In genomic region chr7:46279946-46280345, GRCm38 (mm10) we compare ENCODE assay signal across 9 mouse cellular contexts. TPM values are rescaled to one million over a fixed set of nuclear protein-coding genes. Genes with fewer than 3 reads are reported as not detected.
DNase-seq lines count a peak whose midpoint lies in the region; ATAC-seq lines count a peak whose summit lies in the region.
"Had no signal": no experiment of that assay in that cellular context is flagged by ENCODE, and none has a peak within 500 bp of the region (broad histone marks: within the 10 kb centered on the region; RNA-seq: fewer than 3 reads in every experiment).

No protein-coding gene starts in this region.

- H3K9me3 ChIP-seq in forebrain, embryonic 14.5 days (replicated peaks; ENCODE audit: control insufficient read depth, low read length) = no peaks in the 10 kb centered on the region
- no peaks in the 10 kb centered on the region for H3K9me3 ChIP-seq in forebrain, embryonic 16.5 days (ENCODE audit: control insufficient read depth, low read length)
- H3K9me3 ChIP-seq: limb, embryonic 12.5 days had no signal

- peak; percentile 87 for DNase-seq in forebrain, embryonic 14.5 days (ENCODE audit: low spot score)
- DNase-seq in 416B (ENCODE audit: low read depth) = peak; percentile 78
- DNase-seq in adrenal gland, postnatal 10 days = peak; percentile 67
- peak; percentile 67 for DNase-seq in embryo, embryonic 11.5 days (ENCODE audit: low read depth, low spot score)
- peak; percentile 47 to 77 for DNase-seq in kidney, postnatal 36 days
- DNase-seq in lung, postnatal 14 days = peak; percentile 70
- DNase-seq in spleen, postnatal 4 days (ENCODE audit: low spot score in 2 of 2) = peak; percentile 39 to 76

- H3K4me1 ChIP-seq in forebrain, embryonic 14.5 days (ENCODE audit: control insufficient read depth, insufficient read depth, low read length) = no peaks in the 10 kb centered on the region
- H3K4me1 ChIP-seq in forebrain, embryonic 16.5 days (replicated peaks; ENCODE audit: control insufficient read depth, insufficient read depth, low read length) = no peaks in the 10 kb centered on the region
- H3K4me1 ChIP-seq: limb, embryonic 12.5 days had no signal

- no peaks in the 10 kb centered on the region for H3K27me3 ChIP-seq in forebrain, embryonic 14.5 days (replicated peaks; ENCODE audit: control insufficient read depth, insufficient read depth, low read length)
- H3K27me3 ChIP-seq in forebrain, embryonic 16.5 days (replicated peaks; ENCODE audit: control insufficient read depth, insufficient read depth, low read length) = no peaks in the 10 kb centered on the region

- no peak overlapping the region for H3K4me2 ChIP-seq in forebrain, embryonic 14.5 days (ENCODE audit: low read length)
- H3K4me2 ChIP-seq in forebrain, embryonic 16.5 days (ENCODE audit: low read length) = no peak overlapping the region
- H3K4me2 ChIP-seq: limb, embryonic 12.5 days had no signal

- no peak overlapping the region for H3K27ac ChIP-seq in forebrain, embryonic 14.5 days (ENCODE audit: low read depth, low read length)
- H3K27ac ChIP-seq in forebrain, embryonic 16.5 days (ENCODE audit: low read length) = no peak overlapping the region
- H3K27ac ChIP-seq: limb, embryonic 12.5 days had no signal

- no peak overlapping the region for H3K9ac ChIP-seq in forebrain, embryonic 14.5 days (ENCODE audit: low read length)
- no peak overlapping the region for H3K9ac ChIP-seq in forebrain, embryonic 16.5 days (replicated peaks; ENCODE audit: low read depth, low read length)
- H3K9ac ChIP-seq: limb, embryonic 12.5 days had no signal

- H3K4me3 ChIP-seq in forebrain, embryonic 14.5 days (ENCODE audit: low read depth, low read length) = no peak overlapping the region
- H3K4me3 ChIP-seq in forebrain, embryonic 16.5 days (replicated peaks; ENCODE audit: low read length) = no peak overlapping the region
- H3K4me3 ChIP-seq: limb, embryonic 12.5 days had no signal

- no peak for ATAC-seq in forebrain, embryonic 14.5 days
- no peak for ATAC-seq in forebrain, embryonic 16.5 days

- 14% methylated on average over 6 of the region's 6 CpGs for WGBS in forebrain, embryonic 14.5 days
- WGBS in forebrain, embryonic 16.5 days = 22% methylated on average over 6 of the region's 6 CpGs

- H3K36me3 ChIP-seq in forebrain, embryonic 14.5 days (ENCODE audit: control insufficient read depth, insufficient read depth, low read length) = no peaks in the 10 kb centered on the region
- no peaks in the 10 kb centered on the region for H3K36me3 ChIP-seq in forebrain, embryonic 16.5 days (ENCODE audit: control insufficient read depth, insufficient read depth)
- H3K36me3 ChIP-seq: limb, embryonic 12.5 days had no signal

RNA-seq across cellular contexts. Expression of gene Otog, which starts 39.2 kb away (rescaled TPM):
- polyA plus RNA-seq in forebrain, embryonic 14.5 days (2014; fragmentation: Nextera tagmentation; extraction: Ambion mirVana) = not detected in 2 replicates
- polyA plus RNA-seq in forebrain, embryonic 16.5 days (2015; fragmentation: Nextera tagmentation; extraction: Ambion mirVana) = not detected in 2 replicates
- total RNA-seq in adrenal gland, postnatal 10 days (2021) = under 1 TPM; 0.06 to 0.09 TPM

RNA-seq across cellular contexts. Expression of gene Ush1c, which starts 41.6 kb away (rescaled TPM):
- 2.0 and 3.6 TPM in 2 replicates for polyA plus RNA-seq in forebrain, embryonic 14.5 days (2014; fragmentation: Nextera tagmentation; extraction: Ambion mirVana)
- 1.2 and 2.5 TPM in 2 replicates for polyA plus RNA-seq in forebrain, embryonic 16.5 days (2015; fragmentation: Nextera tagmentation; extraction: Ambion mirVana)
- 1 to 10 TPM; 2.0 to 2.3 TPM for total RNA-seq in adrenal gland, postnatal 10 days (2021)
